Mouse (Mus musculus) mouse embryonic stem cell (cell line): ENCODE results near the gene Tmem252.

Experiments used
- in situ Hi-C, 2 experiments: fragments of 300-500 bp; cut with MboI; formaldehyde crosslinking; loops; 1 replicate in 1 of 2; 3 replicates in 1 of 2; pipeline ENCODE4 v1.14.3; 2019 to 2020; ENCODE audit warnings: low sequenced_read_pairs in 2 of 2, low pct_unique_long_range_greater_than_20kb in 1 of 2, mixed read lengths in 1 of 2; ENCODE audit not compliant: unreplicated experiment in 1 of 2

Gene Tmem252

DNA sequence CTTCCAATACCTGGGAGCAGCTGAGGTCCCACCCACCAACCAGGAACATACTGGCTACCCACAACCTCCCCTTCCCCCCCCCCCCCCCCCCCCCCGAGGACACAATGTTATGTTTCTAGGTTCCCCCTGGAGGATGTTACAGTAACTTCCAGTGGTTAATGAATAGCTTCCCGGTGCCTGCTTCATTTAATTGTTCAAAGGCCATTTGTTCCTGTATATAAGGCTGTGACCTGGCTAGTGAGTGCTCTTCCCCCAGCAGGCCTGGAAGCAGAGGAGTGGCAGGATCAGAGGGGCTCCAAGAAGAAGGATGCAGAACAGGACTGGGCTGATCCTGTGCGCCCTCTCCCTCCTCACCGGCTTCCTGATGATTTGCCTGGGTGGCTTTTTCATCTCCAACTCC lies at the start of gene Tmem252:
Tmem252 (plus strand) TSS at position 247 of the 400 bp plus-strand sequence.
- in situ Hi-C loops = no loop called here

DNA sequence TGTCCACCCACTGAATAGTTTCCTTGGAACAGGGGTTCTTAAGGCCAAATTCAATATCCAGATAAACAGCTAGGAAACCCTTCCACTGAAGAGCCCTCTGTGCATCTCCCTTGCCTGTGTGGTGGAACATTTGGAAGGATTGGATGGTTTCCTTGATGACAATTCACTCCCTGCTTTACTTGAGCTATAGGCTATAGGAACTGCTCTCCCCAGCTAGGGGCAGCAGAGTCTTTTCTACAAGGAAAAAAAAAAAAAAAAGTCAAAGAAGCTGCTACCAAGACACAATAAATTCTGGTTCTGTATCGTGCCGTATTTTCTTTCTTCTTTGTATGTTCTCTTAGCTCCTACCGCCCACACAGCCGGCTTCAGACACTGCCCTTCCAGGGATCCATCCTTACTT lies 45.8 kb upstream of the Tmem252 start:
- in situ Hi-C loops = no loop called here

DNA sequence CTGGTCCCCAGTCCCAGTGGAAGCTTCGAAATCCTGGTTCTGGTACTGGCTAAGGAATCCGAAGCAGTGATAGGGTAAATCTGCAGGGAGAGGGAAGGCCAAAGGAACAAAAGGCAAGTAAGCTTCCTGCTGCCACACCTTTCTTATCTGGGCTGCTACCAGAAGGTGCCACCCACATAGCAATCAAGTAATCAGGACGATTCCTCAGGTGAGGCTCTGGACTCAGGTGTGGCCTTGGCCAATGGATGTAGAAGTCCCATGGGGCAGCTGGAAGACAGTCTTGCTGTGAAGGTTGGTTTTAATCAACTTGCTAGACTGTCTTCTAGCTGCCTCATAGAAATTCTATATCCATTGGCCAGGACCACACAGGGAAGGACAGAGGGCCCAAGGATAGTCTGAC lies 40.8 kb upstream of the Tmem252 start:
- in situ Hi-C loops = no loop called here

DNA sequence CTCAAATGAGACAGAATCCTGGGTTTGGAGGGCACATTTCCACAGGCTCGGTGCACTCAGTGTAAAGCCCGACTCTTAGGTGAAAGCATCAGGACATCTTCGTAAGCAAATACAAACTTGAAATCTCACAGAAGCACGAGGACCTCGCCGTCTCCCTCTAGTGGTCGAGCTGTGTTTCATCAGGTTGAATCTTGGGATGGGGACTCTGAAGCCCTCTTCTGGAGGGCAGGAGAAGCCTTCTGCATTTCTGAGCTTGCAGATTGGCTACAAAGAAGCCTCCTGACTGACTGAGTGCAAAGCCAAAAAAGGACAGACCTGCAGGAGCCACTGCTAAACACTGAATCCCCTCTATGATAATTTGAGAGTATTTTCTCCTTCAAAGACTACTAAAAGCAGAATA lies 39.2 kb upstream of the Tmem252 start:
- in situ Hi-C loops = no loop called here

DNA sequence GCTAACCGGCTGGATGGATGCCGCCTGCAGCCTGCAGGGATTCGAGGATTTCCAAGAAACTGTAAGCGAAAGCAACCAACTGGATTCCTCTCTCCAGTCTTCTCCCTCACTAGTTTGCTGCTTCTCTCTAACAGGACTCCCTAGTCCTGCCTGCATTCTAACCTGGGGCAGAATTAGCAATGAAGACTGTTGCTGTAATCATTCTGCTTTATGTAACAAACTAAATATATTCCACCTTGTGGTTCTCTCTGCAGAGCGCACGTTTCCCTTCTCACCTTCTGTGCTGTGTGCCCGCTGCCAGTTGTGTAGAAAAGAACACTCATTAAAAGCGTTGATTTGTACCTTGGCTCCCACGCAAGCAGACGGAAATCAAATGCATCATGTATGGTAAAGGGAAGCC lies 37.2 kb upstream of the Tmem252 start:
- in situ Hi-C loops = no loop called here

DNA sequence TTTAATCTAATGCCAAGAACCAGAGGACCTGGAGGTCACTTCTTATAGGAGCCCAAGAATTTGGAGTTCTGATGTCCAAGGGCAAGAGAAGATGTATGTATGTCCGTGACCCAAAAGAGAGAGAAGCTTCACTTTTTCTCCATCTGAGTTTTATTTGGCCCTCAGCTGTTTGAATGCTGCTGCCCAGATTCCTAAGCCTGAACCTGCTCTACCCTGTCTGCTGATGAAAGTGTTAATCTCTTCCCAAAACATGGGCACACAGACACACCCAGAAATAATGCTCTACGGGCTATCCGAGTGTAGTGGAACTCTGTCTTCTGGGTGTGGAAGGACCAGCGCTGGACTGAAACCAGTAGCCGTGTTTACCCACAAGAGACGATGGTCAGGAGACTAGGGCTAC lies 35.8 kb upstream of the Tmem252 start:
- in situ Hi-C loops = no loop called here

DNA sequence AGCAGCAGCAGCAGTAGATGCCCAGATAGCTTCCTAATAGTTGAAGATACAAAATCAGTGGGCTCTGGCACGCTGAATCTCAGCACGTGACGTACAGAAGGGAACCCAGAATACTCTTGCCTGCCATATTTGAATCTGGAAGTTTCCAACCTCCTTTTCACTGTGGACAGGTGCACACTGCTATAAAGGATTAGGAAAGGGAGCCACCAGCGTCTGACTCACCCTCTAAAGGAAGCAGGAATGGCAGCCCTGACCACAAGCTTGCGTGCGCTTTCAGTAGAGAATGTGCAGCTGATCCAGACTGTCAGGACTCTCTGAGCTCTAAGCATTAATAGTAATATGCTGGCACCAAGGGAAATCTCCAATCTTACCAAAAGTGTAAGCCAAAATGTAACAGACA lies 32.8 kb upstream of the Tmem252 start:
- in situ Hi-C loops = no loop called here

DNA sequence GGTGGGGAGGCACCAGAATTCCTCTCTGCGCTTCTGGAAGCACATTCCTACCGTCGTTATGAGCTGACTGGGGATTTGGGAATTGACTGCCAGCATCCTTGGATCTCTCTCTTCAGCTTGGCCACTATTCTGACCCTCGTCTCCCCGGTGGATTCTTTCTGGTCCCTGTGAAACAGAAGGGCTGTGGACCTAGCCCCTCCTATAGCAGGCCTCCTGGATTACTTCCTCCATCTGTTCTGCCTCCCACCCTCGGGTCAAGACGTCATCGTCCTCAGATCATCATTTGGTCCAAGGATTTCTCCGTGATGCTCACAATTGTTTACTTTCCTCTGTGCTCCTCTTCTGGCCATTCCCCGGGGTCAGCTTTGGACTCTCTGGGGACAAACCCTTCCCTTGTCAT lies 28.8 kb upstream of the Tmem252 start:
- in situ Hi-C loops = no loop called here

DNA sequence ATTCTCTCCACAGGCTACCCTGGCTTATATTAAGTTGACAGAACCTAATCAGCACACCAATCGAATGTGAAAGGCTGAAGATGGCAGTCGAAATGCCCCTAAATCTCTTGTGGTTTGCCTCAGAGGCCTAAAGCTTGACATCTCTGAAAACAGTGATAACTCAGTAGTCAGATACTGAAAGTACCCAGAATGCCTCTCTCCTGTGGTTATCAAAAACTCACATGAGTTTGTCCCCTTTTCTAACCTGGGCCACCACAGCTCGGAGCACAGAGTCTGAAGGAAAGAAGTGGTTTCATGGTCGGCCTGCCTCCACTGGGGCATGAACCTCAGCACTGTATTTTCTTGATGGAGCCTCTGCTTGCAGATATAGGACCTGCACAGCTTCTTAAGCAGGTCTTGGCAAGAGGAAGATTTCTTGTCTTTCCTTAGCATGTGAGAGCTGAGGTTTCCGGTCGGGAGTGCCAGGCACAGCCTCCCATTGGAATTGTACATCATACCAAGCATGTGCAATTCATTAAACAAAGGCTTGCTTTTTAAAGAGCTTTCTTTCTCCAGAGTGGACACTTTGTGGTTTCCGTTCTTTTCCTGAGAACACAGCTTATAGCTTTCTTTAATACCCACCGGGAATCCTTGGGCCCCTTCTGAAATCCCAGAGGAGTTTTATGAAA lies 27.5 kb upstream of the Tmem252 start:
- in situ Hi-C loops = no loop called here

DNA sequence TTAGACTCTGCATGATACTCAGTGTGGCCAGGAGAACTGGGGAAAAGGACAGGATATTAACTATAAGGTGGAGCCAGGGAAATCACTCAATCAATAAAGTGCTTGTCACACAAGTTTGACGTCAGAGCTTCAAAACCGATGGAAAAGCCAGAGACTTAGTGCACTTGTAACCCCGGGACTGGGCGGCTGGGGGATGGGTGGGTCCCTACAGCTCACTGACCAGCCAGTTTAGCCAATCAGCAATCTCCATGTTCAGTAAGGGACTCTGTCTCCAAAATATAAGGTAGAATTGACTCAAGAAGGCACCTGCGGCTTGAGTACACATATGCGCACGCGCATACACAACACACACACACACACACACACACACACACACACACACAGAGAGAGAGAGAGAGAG lies 25.8 kb upstream of the Tmem252 start:
- in situ Hi-C loops = no loop called here

DNA sequence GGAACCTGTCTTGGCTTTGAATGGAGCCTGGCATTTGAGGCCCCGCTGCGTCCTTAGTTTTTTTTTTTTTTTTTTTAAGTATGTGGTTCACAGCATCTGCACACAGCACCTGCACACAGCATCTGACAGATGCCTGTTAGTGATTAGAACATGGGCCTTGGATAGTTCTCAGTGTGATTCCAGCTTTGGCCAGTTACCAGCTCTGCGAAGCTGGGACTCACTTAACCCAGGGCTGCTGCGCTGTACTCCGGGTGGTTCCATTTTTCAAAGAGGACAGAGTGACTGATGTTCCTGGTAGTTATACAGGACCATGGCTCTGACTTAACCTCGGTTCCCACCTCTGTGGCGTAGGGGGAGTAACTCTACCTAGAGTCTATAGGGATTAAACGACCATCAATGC lies 23.4 kb upstream of the Tmem252 start:
- in situ Hi-C loops = no loop called here

DNA sequence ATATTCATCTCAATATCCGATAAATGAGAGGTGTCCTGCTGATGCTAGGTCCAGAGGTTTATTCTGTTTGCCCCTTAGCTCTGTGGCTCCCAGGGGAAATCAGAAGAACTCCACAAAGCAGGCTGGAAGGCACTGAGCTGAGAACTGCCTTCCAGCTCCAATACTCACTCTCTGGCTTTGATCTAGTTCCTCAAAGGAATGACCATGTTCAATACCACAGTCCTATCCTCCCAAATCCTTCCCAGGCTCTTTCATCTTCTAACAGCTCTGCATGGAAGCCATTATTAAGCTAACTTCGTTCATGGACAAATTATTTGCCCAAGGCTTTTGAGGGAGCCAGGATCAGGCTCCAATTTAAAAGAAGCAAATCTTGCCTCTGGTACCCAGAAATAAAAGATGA lies 22.2 kb upstream of the Tmem252 start:
- in situ Hi-C loops = no loop called here

DNA sequence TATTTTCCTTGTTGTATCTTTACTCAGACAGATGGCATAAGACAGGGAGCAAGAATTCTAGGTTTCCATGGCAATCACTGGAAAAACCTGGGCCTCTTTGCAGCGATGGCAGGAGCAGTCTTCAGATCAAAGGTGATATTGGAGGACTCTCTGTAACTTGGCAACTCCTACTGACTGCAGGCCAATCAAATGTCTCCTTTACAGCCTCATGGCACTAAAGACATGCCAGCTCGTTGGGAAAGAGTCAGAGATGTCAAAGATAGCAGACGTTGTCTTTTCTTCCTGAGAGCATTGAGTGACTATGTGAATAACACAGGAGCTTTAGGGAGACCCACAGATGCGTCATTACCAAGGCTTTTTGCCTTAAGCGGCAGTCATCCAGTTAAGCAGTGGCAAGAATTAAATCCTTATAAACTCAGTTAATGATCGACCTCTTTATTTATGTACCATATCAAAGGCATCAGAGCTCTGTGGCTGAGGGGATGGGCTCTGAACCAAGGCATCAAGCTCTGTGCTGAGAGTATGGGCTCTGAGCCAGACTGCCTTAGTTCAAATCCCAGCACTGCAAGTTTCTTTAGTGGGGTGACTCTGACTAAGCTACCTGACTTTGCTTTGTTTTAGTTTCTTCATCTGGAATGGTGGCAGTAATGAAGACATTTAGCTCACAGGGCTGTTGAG lies 21.3 kb upstream of the Tmem252 start:
- in situ Hi-C loops = no loop called here

DNA sequence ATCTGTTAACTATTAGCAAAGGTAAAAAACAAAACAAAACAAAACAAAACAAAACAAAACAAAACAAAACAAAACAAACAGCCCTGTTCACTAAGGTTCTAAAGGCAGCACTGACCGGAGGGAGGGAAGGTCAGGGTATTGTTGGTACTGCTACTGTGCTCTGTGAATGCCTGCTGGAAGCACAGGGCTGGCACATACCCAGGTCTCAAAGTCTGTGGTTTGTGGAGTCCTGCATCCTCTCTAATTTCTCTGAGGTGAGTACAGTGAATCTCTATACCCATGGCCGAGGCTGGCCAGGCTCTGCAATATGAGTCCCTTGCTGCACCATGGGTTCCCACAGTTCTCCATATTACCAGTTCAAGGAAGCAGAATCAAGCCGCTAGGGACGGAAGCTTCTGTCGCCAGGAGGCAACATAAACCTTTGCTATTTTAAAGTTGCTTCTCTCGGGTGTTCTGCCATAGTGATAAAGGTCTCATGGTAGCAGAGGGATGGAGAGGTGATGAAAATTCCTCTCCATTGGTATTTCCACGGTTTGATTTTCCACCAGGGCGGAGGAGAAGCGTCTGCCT lies 20.5 kb upstream of the Tmem252 start:
- in situ Hi-C loops = no loop called here

DNA sequence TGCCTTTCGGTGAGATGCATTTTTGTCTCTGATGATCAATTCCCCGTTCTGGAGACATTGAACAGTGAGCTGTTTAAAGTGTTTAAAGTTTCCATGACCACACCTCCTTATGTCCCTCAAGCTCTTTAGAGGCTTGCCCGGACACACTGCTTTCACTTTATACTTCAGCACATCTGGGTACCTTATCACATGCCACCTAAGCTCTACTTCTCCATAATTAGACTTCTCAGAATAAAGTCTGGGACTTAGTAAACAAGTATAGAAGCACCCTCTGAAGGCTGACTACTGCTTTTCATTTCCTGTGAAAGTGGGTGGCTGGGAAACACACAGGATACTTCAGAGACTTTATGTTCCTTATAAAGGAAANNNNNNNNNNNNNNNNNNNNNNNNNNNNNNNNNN lies 16.8 kb upstream of the Tmem252 start:
- in situ Hi-C loops = no loop called here

DNA sequence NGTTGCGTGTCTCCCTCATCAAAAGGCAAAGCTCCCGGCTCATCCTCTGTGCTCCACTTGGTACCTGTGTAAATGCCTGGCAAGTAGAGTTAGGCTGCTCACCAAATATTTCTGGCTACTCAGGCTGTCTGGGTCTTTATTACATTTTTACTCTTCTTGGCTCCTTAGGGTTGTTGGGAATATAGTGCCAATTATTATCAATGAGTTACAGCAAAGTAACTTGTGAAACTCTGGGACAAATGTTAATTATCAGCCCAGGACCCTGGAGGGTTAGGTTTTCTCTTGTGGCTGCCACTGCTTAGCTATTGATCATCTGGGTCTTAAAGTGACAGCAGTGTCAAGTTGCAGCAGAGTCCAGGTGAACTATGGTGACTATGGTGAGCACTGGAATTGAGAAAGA lies 11.5 kb upstream of the Tmem252 start:
- in situ Hi-C loops = no loop called here

DNA sequence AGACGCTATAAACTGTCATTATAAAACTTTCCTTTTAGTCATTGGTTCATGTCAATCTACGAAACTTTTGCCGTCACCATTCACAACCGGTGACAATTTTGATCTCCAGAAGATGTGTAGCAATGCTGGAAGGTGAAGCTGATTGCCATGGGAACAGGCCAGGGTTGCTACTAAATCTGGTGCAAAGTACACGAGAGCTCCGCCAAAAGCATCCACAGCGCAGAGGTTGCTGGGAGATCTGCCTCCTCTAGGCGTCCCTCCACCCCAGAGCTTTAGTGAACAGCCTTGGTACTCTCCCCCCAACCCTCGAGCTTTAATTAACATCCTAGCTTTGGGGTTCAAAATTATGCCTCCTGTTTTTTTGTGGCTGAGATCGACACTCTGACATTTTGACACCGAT lies 8.0 kb upstream of the Tmem252 start:
- in situ Hi-C loops = no loop called here

DNA sequence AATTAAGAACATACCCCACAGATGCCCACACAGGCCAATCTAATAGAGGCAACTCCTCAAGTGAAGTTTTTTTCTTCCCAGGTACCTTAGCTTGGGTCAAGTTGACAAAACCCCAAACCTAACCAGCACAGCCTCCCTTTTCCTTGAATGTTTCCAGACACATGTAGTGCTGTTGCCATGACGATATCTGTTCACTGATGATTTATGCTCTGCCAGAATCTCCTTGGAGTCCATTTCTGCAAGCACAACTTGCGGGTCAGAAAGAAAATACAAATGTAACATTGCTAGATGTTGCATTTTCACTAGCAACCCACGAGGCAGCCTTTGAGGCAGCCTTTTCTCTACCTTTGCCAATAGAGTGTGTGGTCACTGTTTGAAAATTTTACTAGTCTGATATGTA lies 6.3 kb upstream of the Tmem252 start:
- in situ Hi-C loops = no loop called here

DNA sequence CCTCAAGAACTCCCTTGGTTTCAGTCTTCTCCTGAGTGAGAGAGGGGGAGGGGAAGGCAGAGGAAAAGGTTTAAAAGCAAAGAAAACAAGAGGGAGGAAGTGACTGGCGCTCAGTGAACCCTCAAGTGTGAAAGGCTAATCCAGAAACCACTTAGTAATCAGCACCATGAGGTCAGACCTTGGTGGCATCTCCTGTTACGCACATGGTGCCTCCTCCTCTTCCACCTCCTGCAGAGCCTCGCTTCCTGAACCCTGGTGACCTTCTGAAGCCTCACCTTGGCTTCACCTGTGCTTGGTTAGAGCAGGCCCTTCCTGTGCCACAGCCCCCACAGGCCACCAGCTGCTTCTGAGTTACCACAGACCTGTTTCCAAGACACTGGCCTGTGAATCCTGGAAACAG lies 2.2 kb upstream of the Tmem252 start:
- in situ Hi-C loops = no loop called here

DNA sequence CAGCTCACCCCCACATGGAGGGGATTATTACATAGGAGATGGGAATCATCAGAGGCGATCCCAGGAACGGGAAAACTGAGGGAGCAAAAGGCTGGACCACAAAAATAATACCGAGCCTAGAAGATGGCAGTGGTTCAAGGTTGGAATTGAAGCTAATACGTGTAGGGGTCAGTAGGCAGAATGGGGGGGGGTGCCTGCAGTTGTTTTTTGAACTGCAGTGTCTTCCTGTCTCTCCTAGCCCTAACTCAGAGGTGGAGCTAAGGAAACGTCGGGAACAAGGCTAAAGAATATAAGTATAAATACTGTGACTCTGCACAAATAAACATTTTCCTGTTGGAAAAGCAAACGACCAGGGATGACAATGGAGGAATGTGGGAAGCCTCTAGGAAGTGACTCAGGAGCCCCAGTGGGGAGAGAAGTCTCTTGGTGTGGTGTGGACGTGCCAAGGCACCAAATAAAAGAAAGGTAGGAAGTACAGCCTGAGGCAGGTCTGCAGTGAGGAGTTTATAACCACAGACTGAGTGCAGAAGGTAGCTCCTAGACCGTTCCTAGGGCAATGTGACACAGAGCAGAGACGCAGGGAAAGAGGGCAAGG lies 1.3 kb upstream of the Tmem252 start:
- in situ Hi-C loops = no loop called here
